Mouse (Mus musculus) stomach, postnatal 0 days (tissue): Measurements from ENCODE around the gene Abcc10.

Experiments
- CTCF ChIP-seq: IDR thresholded peaks from 2 replicates; pipeline ENCODE4 v1.5.1; 2016; ENCODE audit warnings: antibody characterized with exemption, low read depth, mild to moderate bottlenecking, moderate library complexity
- EP300 ChIP-seq: optimal IDR thresholded peaks from 2 replicates; pipeline ENCODE3; 2016; ENCODE audit warnings: antibody characterized with exemption

DNA sequence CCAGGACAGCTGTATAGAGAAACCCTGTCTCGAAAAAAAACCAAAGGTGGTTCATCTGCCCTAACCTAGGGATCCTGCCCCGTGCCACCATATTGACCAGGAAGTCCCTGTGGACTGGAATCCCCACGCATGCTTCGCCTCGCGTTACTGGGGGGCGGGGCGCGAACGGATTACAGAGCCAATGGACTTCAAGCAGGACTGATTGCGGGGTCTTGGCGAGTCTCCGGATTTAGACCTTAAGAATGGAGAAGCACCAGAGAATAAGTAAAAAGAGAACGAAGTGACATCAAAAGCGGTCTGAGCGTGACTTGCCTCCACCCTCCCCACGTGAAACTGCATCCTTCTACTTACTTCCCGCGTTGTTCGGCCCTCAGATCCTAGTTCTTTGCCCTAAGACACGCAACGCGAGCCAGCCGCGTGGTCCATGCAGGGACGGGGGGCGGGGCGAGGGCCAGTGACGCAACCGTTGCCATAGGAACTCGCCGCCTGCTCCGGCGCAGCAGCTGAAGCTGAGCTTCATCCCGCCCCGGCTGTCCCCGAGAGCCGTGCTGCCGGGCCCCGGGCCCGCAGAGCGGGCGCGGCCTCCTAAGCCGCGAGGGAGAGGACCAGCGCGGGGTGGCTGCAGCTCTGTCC, 74.6 kb downstream of the Abcc10 start, which contains the start of gene Lrrc73:
- TF ChIP-seq CTCF (no peak), EP300 (no peak)
